Mouse (Mus musculus) stomach, embryonic 15.5 days (tissue): ENCODE data around the gene Zfp706. TPM values are rescaled to one million over a fixed set of nuclear protein-coding genes. Genes with fewer than 3 reads are reported as not detected.

ENCODE experiments used
- ATAC-seq: fragments of 200-750 bp; cut with Nextera tagmentation; 2 replicates; pipeline ENCODE4 v1.8.0; 2017; ENCODE audit warnings: low read depth, moderate number of reproducible peaks, moderate TSS enrichment; ENCODE audit not compliant: insufficient read depth, low FRiP score
- H3K27ac ChIP-seq: fragments of 300-500 bp; sonication (generic); 2 replicates; pipeline ENCODE4 v1.5.1; 2015; ENCODE audit warnings: mild to moderate bottlenecking, inconsistent platforms
- H3K27me3 ChIP-seq: fragments of 300-500 bp; sonication (generic); replicated peaks from 2 replicates; pipeline ENCODE4 v1.6.1; 2015; ENCODE audit warnings: inconsistent platforms
- H3K36me3 ChIP-seq: fragments of 300-500 bp; sonication (generic); 2 replicates; pipeline ENCODE4 v1.6.1; 2015; ENCODE audit warnings: inconsistent platforms
- H3K4me1 ChIP-seq: fragments of 300-500 bp; sonication (generic); 2 replicates; pipeline ENCODE4 v1.6.1; 2015; ENCODE audit warnings: inconsistent platforms
- H3K4me2 ChIP-seq: fragments of 300-500 bp; sonication (generic); 2 replicates; pipeline ENCODE4 v1.6.1; 2015; ENCODE audit warnings: mild to moderate bottlenecking, inconsistent platforms
- H3K4me3 ChIP-seq: fragments of 300-500 bp; sonication (generic); replicated peaks from 2 replicates; pipeline ENCODE4 v1.5.1; 2015; ENCODE audit warnings: inconsistent platforms
- H3K9ac ChIP-seq: fragments of 300-500 bp; sonication (generic); 2 replicates; pipeline ENCODE4 v1.6.1; 2015; ENCODE audit warnings: inconsistent platforms
- H3K9me3 ChIP-seq: fragments of 300-500 bp; sonication (generic); 2 replicates; pipeline ENCODE4 v1.6.1; 2016; ENCODE audit warnings: inconsistent platforms
- WGBS: fragments of 180-500 bp; shearing (Covaris S2); methylation state at CpG from one replicate; pipeline ENCODE4 v1.1.7; 2015; 5-methylcytosine and 5-hydroxymethylcytosine counted together
- polyA plus RNA-seq: library from polyadenylated mRNA; unstranded; fragments of >200 nt; fragmentation: Nextera tagmentation; extraction: Ambion mirVana; gene quantifications from 2 replicates; pipeline ENCODE4 v1.2.1, GENCODE M21; 2015

Zfp706 gene
- polyA plus RNA-seq, 1 experiment from 2014 or later: 478 TPM

DNA sequence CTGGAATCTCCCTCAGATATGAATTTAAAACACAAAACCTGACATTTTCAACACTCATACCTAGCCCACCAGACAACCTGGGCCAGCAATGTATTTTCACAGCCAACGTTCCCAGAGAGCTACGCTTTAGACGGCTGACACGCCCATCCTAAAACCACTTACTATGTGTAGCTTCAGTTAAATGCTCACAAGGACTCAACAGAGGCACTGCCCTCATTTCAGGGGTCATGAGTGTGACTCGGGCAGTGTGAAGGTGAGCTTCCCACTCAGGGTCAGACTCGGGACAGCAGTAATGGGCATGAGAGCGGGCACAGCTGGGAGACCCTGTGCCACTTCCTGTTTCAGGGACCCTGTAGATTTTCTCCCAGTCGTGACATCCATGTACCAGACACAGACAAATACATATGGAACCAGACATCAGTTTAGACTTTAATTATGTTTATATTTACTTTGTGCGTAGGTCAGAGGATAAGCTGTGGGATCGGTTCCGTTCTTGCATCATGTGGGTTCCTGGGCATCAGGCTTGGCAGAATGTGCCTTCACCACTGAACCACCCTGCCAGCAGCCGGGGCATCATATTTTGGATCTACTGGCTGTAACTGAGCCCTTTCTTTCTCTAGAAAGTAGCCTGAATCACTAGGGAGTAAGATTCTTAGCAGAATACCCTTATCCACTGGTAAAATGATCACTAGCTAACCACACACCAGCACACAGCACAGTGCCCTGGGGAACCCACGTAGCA, 19.4 kb downstream of the Zfp706 start:
- Histone ChIP-seq H3K27me3 (no peaks in the 10 kb centered on the region), H3K9me3 (no peaks in the 10 kb centered on the region), H3K4me2 (no peak overlapping the region), H3K9ac (no peak overlapping the region), H3K36me3 (no peaks in the 10 kb centered on the region), H3K27ac (no peak overlapping the region), H3K4me3 (no peak overlapping the region), H3K4me1 (no peaks in the 10 kb centered on the region)
- WGBS: 69% methylated on average over 13 of the region's 13 CpGs
- ATAC-seq: 0 out of 2 replicates have a peak, but pooled peaks have one; percentile 33

DNA sequence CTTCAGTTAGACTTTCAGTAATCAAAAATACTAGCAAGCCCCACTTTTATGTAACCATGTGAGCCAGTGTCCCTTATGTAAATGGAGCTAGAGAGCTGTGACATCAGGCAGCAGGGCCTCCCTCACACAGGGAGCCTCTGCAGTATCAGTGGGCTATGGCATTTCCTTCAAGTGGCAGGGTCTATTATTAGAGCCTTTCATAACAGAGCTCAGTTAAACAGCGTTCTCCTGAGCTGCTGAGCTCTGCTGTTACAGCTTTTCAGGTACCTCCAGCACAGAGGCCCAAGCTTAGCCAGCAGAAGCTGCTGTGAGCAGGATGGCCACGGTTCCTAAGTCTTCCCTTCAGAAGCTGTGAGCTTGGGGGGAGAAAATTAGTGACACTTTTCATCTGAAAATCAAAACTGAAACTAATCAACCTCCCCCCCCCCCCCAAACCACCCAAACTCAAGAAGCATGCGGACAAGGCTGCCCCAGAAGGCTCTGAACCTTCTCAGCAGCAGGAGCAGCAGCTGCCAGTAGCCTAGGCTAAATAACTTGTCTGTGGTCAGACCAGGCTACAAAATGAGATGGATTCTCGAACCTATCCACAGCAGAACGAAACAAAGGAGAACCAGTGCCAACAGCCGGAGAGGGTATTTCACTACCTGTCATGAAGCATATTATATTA, 20.2 kb downstream of the Zfp706 start:
- no peaks in the 10 kb centered on the region for H3K36me3 ChIP-seq
- no peak for ATAC-seq
- no peaks in the 10 kb centered on the region for H3K27me3 ChIP-seq
- WGBS: 63% methylated on average over 6 of the region's 6 CpGs
- H3K4me3 ChIP-seq: no peak overlapping the region
- H3K27ac ChIP-seq: no peak overlapping the region
- H3K9me3 ChIP-seq: no peaks in the 10 kb centered on the region
- no peak overlapping the region for H3K4me2 ChIP-seq
- no peak overlapping the region for H3K9ac ChIP-seq
- no peaks in the 10 kb centered on the region for H3K4me1 ChIP-seq

DNA sequence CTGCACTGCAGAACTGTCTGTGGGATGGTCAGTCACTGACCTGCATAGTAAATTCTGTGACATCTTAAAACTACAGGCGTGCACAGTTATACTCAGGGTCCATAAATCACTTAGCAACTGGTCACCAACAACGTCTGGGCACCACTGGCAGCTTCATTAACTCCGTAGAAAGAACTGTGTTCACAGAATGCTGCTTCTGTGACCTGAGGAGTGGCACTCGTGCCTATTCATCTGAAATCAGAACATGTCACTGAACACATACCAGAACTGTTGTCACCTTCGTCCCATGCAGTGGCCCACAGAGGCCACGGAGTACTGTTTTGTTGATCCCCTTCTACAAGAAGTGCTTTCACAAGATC, 22.0 kb downstream of the Zfp706 start:
- 70% methylated on average over 6 of the region's 6 CpGs for WGBS
- Histone ChIP-seq H3K9ac (no peak overlapping the region), H3K27ac (no peak overlapping the region), H3K9me3 (no peaks in the 10 kb centered on the region), H3K4me1 (peaks cover 3% of the 10 kb centered on the region; the same call in 1 of the 2 replicates), H3K36me3 (no peaks in the 10 kb centered on the region), H3K27me3 (no peaks in the 10 kb centered on the region), H3K4me2 (no peak overlapping the region), H3K4me3 (no peak overlapping the region)
- ATAC-seq: no peak

DNA sequence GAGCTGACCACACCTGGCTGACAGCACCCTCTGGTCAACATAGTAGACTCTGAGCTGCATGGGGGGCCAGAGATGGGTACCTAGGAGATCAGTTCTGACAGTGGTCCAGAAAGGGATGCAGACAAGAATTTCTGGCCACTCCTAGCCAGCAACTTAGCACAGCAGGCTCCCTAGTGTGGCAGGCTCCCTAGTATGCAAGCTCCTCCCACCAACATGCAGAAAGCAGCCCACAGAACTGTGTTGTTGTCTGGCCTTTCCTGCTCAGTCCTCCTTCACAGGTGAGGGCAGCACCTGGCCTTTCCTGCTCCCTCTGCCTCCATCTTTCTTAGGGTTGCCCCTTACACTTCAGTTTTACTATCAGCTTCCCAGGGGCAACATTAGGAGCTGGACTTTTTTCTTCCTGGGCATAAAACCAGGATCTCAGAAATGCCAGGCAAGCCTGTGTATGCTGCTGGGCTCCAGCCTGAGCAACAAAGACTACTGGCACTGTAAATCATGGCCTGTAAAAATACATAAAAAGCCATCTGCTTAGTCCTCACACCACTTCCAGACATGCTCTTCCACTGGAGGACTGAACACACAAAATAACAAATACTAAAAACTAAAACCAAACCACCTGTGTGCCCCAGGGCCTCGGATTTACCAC, 22.5 kb downstream of the Zfp706 start:
- H3K4me3 ChIP-seq: no peak overlapping the region
- H3K36me3 ChIP-seq: no peaks in the 10 kb centered on the region
- 63% methylated on average over 1 of the region's 1 CpGs for WGBS
- ATAC-seq: no peak
- H3K9ac ChIP-seq: no peak overlapping the region
- H3K9me3 ChIP-seq: no peaks in the 10 kb centered on the region
- no peak overlapping the region for H3K27ac ChIP-seq
- H3K27me3 ChIP-seq: no peaks in the 10 kb centered on the region
- peaks cover 8% of the 10 kb centered on the region; the same call in 1 of the 2 replicates for H3K4me1 ChIP-seq
- no peak overlapping the region for H3K4me2 ChIP-seq

DNA sequence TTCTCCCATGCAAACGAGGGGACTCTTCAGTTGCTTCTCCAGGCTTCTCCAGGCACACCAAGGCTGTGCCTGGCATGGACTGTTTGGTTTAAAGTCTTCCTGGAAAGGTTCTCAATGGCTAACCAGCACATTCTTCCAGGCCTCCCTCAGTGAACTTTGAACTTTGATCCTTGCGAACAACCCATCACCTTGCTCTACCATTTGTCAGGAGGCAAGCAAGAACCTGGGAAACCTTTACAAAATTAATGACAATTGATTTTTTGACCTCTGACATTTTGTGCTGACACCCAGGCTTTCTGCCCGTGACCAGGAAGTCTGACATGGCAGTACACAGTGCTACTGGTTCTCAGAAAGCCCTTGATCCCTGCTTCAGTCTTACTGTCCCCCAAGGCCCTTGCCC, 24.1 kb downstream of the Zfp706 start:
- H3K36me3 ChIP-seq: no peaks in the 10 kb centered on the region
- H3K9me3 ChIP-seq: no peaks in the 10 kb centered on the region
- H3K9ac ChIP-seq: no peak overlapping the region
- no peak overlapping the region for H3K27ac ChIP-seq
- H3K4me3 ChIP-seq: no peak overlapping the region
- 52% methylated on average over 3 of the region's 3 CpGs for WGBS
- H3K4me2 ChIP-seq: no peak overlapping the region
- ATAC-seq: no peak
- H3K4me1 ChIP-seq: peaks cover 18% of the 10 kb centered on the region
- H3K27me3 ChIP-seq: no peaks in the 10 kb centered on the region

DNA sequence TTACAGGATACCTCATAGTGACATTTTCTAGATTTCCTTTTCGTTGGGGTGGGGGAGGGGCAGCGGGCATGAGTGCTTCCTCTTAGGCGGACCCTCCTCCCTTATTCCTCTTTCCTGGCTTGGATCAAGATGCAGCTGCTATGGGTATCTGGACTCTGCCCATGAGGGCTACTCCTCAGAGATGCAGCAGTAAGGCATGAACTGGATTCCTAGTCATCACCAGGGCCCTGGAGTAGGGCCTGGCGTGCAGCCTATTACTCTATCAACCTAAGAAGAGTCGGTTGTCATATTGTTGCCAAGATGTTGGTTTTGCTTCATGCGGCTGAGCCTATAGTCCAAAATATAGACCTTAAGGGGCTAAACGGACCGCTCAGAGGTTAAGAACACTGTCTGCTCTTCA, 27.3 kb downstream of the Zfp706 start:
- H3K9me3 ChIP-seq: no peaks in the 10 kb centered on the region
- ATAC-seq: no peak
- no peak overlapping the region for H3K9ac ChIP-seq
- H3K4me3 ChIP-seq: peak overlapping the region; percentile 36
- no peaks in the 10 kb centered on the region for H3K27me3 ChIP-seq
- no peak overlapping the region for H3K27ac ChIP-seq
- H3K4me2 ChIP-seq: peak overlapping the region; percentile 64
- H3K4me1 ChIP-seq: peaks cover 18% of the 10 kb centered on the region
- WGBS: 47% methylated on average over 8 of the region's 8 CpGs
- H3K36me3 ChIP-seq: no peaks in the 10 kb centered on the region

DNA sequence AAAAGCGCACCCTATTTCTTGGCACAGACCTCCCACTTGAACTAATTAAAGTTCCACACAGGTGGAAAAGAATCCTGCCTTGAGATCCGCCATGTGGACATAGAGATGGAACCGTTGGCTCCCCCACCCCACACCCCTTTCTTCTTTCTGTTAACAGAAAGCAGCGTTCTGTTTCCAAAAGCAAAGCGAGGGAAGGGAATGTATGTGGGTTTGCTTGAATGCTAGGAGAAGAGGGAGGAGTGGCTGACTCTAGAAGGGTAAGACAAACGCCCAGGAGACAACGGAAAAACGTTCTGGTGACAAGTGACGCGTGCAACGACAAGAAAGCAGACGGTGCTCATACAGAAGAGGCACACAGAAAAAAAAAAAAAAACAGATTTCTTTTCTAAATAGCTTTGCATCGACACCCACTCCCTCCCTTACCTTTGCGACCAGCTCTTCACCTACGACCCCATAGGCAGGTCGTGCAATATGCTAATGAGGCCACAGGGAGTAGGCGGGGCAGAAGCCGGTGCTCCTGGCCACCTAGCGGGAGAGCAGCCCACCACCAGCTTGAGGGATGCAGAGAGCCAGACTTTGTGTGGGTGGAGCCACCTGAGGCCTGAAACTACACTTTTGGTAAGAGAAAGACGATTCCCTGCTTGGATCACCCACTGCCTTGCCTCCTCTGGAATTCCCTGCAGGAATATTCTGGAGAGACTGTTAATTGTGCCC, 27.9 kb downstream of the Zfp706 start:
- Histone ChIP-seq H3K27me3 (no peaks in the 10 kb centered on the region), H3K4me1 (peaks cover 21% of the 10 kb centered on the region), H3K27ac (no peak overlapping the region), H3K9ac (no peak overlapping the region), H3K9me3 (no peaks in the 10 kb centered on the region), H3K36me3 (no peaks in the 10 kb centered on the region), H3K4me2 (peak overlapping the region; percentile 64), H3K4me3 (peak overlapping the region; percentile 36)
- 4% methylated on average over 20 of the region's 20 CpGs for WGBS
- ATAC-seq: peak; percentile 74; the same call in 1 of the 2 replicates

DNA sequence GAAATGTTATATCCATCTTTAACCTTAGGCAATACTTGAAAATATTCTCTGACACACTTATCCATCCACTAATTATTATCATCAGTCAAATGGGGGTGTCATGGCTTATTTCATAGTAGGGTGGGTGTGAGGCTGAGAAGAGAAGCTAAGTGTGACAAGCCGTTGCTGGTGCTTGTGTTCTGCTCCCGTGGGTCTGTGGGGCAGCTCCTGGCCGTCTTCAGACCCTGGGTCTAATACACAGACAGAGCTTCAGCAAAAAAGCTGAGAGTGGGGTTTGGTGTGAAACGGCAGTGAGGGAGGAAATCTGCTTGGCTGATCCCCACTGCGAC, 28.4 kb downstream of the Zfp706 start:
- Histone ChIP-seq H3K36me3 (no peaks in the 10 kb centered on the region), H3K27ac (no peak overlapping the region), H3K4me2 (peak overlapping the region; percentile 64), H3K4me1 (peaks cover 24% of the 10 kb centered on the region), H3K9ac (no peak overlapping the region), H3K9me3 (no peaks in the 10 kb centered on the region), H3K27me3 (no peaks in the 10 kb centered on the region), H3K4me3 (no peak overlapping the region)
- ATAC-seq: no peak
- 25% methylated on average over 5 of the region's 5 CpGs for WGBS

DNA sequence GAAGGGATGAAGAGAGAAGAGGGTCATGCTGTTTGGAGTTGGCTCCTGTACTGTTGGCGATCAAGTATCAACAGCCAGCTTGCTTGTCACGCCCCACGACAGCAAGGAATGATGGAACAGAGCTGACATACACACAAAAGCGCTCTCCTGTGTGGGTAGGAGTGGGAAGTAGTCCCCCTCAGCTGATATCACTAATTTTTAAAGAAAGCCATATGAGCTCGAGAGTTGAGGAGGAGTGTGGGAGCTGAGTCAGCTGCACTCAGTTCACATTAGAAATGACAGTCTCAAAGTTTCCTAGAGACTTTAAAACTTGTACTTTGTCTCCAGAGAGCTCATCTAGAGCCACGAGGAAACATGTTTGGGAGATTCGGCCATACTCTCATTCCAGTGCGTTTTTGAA, 29.8 kb downstream of the Zfp706 start:
- no peaks in the 10 kb centered on the region for H3K9me3 ChIP-seq
- no peak overlapping the region for H3K4me2 ChIP-seq
- no peak overlapping the region for H3K4me3 ChIP-seq
- 70% methylated on average over 8 of the region's 8 CpGs for WGBS
- ATAC-seq: no peak
- no peaks in the 10 kb centered on the region for H3K27me3 ChIP-seq
- peaks cover 24% of the 10 kb centered on the region for H3K4me1 ChIP-seq
- H3K27ac ChIP-seq: no peak overlapping the region
- H3K9ac ChIP-seq: no peak overlapping the region
- no peaks in the 10 kb centered on the region for H3K36me3 ChIP-seq

DNA sequence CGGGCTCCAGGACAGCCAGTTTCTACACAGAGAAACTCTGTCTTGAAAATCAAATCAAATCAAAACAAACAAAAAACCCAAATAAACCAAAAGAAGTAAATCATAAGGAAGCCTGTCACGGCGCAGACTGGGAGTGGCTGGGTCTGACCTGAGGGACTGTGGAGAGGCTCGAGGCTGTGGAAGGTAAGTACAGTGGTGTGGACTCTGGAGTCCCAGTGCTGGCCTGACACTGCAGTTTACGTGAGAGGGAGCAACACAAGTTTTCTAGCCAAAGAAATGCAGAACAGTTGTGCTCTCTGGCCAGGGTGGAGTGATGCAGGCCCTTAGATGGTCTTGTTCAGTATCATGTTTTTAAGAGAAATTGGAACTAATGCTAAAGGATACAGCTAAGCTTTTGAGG, 31.9 kb downstream of the Zfp706 start:
- Histone ChIP-seq H3K27ac (no peak overlapping the region), H3K4me3 (no peak overlapping the region), H3K9ac (no peak overlapping the region), H3K36me3 (no peaks in the 10 kb centered on the region), H3K4me1 (peaks cover 21% of the 10 kb centered on the region), H3K4me2 (no peak overlapping the region), H3K9me3 (no peaks in the 10 kb centered on the region), H3K27me3 (no peaks in the 10 kb centered on the region)
- WGBS: 60% methylated on average over 5 of the region's 5 CpGs
- ATAC-seq: no peak

DNA sequence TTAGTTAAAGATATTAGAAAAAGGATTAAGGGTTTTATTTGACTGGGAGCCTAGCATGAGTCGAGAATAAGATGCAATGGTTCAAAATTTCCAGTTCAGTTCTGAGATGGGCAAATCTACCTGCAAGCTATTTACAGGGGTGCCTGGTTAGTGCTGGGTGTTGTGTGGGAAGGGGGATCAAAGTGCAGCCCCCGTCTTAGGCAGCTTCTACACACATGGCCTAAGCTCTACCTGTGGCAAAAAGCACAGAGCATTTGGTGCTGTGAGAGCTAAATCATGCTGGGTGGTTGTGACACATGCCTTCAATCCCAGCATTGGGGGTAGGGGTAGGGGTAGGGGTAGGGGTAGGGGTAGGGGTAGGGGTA, 32.3 kb downstream of the Zfp706 start:
- peaks cover 18% of the 10 kb centered on the region for H3K4me1 ChIP-seq
- WGBS: 58% methylated on average over 2 of the region's 2 CpGs
- no peak overlapping the region for H3K4me2 ChIP-seq
- no peaks in the 10 kb centered on the region for H3K36me3 ChIP-seq
- H3K4me3 ChIP-seq: no peak overlapping the region
- no peaks in the 10 kb centered on the region for H3K9me3 ChIP-seq
- H3K9ac ChIP-seq: no peak overlapping the region
- no peak overlapping the region for H3K27ac ChIP-seq
- no peaks in the 10 kb centered on the region for H3K27me3 ChIP-seq
- no peak for ATAC-seq
